Mouse (Mus musculus) monocyte, adult 2 months (primary cell): ENCODE results near the gene Grtp1.

ENCODE experiments used
- DNase-seq, 2 experiments: peaks; one replicate each; pipeline ENCODE4 v3.0.0; 2022; ENCODE audit warnings: low spot score in 2 of 2, low read depth in 1 of 2

The Grtp1 gene

DNA sequence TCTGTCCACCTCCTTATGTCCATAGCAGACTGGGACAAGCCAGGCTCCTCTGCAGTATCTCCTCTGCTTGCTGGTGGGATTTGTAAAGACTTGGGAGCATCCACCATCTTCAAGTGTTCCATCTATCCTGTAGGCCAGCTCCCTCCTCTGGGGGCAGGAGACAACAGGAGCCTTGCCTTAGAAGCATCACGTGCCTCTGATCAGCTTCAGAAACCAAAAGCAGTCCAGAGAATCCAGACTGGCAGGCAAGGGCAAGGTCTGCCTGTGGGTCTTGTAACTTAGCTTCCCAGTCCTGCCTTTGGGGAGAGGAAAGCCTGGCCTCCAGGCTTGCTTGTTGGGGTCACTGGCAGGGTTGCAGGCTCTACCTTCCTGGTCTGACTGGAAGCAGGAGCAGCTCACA, 24.8 kb downstream of the Grtp1 start:
- no peak for DNase-seq

DNA sequence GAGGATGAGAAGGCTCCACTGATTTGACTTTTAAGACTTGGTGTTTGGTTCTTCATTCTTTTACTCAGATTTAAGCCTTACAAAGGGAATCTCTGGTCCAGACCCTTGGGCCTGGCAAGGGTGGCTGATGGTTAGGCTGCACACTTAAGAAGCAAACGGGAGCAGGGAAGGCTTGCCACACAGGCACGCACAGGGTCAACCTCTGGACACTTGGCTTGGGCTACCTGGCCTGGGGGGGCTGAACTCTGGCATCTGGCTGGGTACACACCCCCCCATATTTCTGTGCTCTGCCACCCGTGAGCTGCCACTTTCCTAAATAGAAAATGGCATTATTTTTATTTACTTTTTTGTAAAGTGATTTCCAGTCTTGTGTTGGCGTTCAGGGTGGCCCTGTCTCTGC, 25.6 kb downstream of the Grtp1 start:
- no peak for DNase-seq

DNA sequence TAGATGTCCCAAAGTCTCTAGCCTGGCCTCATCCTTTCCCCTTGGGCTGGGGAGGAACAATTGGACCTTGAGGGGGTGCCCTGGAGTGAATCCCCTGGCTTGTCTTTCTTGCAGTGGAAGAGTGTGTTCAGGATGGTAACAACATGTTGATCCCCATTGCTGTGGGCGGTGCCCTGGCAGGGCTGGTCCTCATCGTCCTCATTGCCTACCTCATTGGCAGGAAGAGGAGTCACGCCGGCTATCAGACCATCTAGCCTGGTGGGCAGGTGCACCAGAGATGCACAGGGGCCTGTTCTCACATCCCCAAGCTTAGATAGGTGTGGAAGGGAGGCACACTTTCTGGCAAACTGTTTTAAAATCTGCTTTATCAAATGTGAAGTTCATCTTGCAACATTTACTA, 26.1 kb downstream of the Grtp1 start:
- no peak for DNase-seq

DNA sequence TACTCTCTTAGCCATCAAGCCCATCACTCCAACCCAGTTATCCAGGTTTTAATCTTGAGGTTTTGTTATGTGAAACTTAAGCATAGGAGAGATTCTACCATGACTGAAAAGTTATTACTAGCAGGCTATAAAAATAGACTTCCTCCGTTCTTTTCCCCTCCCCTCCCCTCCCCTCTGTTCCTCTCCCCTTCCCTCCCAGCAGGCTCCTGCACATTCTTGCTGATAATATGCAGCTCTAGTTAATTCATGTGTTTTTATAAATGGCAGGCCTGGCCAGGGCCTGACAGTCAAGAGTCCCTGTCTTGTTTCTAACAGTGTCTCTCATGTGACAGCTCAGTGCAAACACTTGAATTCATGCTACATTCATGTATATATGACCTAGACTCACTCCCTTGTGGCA, 29.9 kb downstream of the Grtp1 start:
- DNase-seq, result no peak

DNA sequence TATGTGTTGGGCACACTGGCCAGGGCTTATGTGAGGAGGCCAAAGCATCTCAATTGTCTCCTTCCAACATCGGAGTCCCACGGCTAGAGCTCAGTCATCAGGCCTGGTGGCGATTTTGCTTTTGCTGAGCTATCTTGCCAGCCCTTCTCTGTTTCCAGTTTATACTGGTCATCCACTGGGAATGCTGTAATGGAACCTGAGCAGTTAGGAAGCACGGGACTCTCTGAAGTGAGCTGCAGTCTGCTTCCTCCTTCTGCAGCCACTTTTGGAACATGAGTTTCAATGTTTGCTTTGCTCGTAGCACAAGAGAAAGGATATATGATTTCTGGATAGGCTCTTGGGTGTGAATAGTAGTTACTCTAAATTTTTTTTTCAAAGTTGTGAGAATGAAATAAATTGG, 36.1 kb downstream of the Grtp1 start:
- no peak for DNase-seq

DNA sequence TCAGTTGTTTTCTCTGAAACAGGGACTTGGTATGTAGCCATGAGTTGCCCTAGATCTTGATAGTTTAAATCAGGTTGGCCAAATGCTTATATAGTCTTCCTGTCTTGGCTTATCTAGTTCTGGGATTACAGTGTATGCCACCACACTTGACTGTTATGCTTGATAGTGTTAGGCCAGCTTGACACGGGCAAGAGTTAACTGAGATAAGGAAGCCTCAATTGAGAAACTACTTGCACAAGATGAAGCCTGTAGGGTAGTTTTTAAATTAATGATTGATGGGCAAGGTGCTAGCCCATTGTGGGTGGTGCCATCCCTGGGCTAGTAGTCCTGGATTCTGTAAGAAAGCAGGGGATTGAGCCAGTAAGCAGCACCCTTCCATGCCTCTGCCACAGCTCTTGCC, 36.9 kb downstream of the Grtp1 start:
- no peak for DNase-seq

DNA sequence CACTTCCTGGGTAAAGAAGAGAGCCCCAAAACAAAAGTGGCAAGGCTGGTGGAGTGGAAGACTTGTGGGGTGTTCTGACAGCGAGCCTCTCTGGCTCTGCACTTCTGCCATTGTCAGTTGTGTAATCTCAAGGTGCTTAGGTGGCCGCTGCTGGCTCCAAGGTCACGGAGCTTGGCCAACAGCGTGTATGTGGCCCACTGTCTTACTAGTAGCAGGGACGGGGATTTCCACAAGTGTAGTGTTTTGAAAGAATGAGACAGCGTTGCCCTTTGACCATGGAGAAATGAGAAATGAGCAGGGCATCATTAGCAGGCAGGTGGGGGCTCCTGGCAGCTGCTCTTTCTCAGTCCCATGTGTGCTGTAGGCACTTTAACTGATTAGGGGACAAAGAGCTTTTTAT, 38.3 kb downstream of the Grtp1 start:
- DNase-seq, result peak in 1 of 2 experiments; percentile 53

DNA sequence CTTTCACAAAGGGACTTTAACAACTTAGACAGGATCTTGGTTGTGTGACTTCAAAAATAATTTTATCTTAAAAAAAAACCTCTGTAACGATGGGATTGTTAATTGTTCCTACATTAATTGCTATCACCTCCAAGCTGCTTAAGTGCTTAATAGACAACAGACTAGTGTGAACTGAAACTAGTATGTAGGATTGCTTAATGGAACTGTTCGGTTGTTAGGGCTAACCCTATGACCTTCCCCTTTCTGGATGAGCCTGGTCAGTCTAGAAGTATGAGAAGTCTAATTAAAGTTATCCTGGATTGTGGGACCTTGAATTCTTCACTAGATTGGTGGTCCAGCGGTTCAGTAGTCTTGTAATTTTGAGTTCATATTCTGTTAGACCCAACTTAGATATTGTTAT, 39.7 kb downstream of the Grtp1 start:
- DNase-seq, result peak in 1 of 2 experiments; percentile 9

DNA sequence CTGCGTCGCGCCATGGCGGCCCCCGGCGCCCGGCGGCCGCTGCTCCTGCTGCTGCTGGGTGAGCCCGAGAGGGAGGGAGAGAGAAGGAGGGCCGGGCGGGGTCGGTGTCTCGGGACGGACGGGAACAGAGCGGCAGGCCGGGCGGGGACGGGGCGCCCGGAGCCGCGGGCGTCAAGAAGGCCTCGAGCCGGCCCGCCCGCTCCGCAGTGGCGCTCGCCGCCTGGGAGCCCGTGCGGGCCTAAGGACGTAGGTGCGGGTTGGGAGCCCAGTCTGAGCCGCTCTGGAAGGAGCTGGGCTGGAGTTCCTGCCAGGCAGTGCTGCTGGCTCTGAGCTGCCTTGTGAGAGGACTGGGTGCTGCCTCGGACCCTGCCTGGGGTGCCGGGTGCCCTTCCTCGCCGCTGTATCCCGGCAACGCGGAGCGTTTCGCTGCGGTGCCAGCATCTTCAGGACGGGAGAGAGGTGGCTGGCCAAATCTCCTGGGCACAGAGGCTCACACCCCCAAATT, 41.0 kb downstream of the Grtp1 start:
- DNase-seq, result no peak

DNA sequence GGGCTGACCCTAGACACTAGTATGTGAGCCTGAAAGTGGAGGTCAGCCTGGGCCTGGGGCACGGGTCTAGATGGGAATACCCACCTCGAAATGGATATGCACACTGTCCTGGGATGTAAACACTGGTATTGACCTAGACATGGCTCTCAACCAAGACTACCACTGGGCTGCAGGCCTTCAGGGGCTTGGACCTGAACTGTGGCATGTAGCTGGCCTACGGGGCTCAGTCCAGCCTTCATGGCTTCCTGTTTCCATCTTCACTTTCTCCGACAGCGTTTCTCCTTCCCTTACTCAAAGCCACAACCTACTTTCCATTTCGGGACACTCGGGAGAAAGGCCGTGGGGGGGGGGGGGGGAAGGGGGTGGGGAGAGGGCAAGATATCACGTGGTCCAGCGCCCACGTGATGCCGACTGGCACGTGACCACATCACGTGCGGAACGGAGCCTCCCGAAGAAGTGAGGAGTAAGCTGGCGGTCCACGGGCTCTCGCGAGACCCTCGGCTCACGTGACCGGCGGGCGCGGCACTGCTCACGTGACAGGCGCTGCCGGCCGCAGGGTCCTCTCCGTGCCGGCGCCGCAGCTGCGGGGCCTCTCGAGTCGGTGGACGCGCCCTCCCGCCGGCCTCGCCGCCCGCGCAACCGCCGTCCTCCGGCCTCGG, 41.6 kb downstream of the Grtp1 start, which contains the start of gene Lamp1:
Lamp1 (plus strand) TSS at position 444 of the 659 bp plus-strand sequence.
- DNase-seq, result peak; percentile 89 to 95

DNA sequence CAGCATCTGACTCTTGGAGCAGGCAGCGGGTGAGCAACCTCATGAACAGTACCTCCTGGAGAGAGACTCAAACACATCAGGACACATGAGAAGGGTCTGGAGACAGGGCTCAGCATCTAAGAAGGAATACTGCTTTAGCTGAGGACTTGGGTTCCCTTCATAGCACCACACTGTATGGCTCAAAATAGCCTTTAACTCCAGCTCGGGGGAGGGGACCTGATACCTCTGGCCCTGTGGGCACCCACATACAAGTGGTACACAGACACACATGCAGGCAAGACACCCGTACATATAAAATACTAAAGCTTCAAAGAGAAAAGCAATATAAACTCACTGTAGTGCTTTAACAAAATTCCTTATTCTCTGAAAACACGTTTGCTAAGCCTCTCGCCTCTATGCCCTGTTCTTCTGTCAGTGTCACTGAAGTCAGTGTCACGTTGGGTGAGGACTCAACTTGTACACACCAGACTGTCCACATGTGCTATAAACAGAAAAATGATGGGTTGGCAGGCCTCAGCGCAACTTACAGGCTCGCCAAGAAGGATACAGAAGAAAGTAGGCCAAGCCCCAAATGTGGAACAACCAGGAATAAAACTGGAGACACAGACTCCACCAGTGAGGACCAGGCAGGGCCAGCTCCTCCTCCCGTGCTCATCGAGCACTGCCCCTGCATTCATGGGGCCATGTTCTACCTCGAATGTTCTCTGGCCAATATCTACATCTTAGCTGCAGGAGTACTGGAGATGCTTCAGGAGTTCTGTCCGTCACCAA, 43.9 kb downstream of the Grtp1 start:
- no peak for DNase-seq

DNA sequence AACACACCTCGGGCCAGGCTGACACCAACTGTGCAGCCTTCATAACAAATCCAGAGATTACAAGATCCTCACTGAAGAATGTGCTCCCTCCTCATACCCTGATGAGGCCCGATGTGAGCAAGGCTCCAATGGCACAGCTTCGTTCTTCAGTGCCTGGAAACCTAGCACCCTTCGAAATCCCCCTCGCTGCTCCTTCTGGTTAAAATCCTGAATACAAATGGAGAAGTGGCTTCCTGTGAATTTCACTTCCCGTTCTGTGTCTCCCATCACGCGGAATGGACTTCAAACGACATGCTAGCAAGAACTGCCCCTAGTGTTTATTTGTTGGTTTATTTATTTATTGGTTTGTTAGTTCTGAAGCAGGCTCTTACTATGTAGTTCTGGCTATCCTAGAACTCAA, 45.1 kb downstream of the Grtp1 start:
- peak; percentile 54 to 69 for DNase-seq

DNA sequence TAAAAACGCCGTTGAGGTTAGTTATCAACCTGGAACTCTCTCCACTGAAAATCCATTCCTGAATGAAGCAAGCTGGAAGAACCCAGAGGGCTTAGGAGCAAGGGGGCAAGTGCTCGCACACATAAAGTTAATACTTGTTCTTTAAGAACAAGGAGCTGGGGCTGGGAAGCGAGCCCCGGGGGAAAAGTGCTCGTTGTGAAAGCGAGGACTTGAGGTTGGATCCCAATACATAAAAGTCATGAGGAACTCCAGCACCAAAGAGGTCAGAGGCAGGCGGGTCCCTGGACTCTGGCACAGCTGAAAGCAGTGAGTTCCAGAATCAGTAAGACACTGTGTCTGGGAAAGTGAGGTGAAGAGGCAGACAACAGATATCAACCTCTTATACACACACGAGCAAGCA, 46.3 kb downstream of the Grtp1 start:
- DNase-seq, result no peak

DNA sequence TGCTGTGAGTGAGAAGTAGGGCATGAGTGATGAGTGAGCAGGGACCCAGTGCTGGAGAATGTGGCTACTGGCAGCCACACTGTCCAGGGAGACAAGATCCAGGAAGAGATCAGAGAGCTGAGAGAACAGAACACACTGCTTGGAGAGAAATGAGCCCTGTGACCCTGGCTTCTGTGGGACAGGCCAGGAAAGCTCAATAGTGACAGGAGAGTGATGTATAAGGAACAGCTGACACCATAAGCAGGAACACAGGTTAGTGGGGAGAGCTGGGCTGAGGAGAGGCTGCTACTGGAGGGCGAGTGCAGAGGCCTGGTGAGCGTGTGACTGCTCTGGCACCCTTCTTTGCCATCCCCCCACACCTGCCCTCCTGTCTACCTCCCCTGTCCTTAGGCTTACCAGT, 49.5 kb downstream of the Grtp1 start:
- DNase-seq, result no peak

DNA sequence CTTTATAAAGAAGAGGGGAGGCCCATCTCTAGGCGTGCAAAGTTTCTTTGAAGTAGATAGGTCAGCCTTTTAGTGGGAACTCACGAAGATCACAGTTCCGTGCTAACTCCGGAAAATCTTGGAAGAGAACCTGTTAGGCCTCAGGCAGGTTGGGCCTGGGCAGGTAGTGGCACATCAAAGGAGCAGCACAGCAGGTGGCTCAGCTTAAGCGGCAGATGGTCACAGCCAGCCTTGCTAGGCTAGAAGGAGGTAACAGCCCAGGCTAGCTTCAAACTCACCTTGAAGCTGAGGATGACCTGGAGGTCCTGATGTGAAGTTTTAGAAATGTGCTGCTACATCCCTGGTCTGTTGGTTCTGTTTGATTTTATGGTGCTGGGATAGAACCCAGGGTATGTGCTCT, 50.6 kb downstream of the Grtp1 start:
- no peak for DNase-seq

DNA sequence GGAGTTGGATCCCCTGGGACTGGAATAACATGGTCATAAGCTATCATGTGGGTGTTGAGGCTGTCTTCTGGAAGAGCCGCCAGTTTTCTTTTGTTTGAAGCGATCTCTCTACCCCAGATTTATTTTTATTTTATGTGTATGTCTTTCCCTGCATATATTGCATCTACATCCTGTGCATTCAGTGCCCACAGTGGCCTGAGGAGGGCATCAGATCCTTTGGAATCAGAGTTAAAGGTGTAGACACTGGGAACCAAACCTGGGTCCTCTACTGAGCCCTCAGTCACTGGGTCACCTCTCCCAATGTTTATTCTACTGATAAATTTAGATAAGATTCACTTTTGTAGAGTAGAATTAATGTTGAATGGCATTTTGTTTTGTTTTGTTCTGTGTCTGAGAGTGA, 51.1 kb downstream of the Grtp1 start:
- no peak for DNase-seq

DNA sequence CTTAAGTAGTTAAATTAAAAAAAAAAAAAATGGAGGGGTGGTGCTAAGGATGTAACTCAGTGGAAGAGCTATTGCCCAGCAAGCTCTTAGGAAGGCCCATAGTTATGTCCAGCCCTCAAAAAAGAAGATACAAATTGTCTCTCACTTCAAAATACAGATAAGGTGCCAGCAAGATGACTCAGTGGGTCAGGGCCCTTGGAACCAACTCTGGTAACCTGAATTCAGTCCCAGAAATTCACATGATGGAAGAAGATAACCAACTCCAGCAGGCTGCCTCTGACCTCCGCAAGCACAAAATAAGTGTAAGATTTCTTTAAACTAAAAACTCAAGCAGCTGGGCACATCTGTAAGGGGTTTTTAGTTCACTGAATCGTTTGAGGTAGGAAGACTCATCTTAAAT, 51.9 kb downstream of the Grtp1 start:
- no peak for DNase-seq

DNA sequence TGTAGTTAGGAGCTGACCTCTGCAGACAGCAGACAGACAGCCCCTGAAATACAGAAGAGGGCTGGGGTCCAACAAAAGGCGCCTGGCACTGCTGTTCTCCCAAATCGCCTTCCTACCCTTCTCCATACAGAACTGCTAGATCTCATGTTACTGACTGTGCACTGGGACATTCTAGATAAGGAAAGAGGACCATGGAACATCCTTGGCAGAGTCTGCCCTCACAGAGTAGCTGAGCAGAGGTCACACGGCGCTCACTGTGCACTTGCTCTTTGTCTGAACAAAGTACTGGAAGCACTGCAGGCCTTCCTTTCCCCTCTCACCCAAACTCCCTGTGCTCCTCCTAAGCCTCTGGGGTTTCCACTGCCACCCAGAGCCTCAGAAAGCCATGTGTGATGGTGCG, 58.7 kb downstream of the Grtp1 start:
- no peak for DNase-seq

DNA sequence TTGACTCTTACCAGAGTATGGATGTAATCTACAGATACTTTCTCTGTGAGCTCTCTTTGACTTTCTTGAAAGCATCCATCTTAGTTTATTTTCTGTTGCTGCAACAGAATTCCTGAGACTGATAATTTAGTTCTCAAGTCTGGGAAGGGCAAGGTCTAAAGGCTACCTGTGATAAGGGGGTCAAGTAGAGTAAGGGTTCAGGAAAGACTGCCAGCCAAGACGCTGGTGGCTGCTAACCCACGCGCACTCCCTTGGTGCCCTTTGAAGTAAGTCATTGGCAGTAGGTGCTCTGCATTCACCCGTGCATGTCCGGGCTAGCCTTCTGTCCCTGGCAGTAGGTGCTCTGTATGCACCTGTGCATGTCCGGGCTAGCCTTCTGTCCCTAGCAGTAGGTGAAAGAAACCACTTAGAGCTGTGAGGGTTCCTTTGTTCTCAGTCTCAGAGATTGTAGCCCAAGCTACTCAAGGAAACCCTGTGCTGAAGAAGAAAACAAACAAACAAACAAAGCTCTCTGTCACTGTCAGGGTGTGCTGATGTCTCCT, 60.7 kb downstream of the Grtp1 start:
- no peak for DNase-seq

DNA sequence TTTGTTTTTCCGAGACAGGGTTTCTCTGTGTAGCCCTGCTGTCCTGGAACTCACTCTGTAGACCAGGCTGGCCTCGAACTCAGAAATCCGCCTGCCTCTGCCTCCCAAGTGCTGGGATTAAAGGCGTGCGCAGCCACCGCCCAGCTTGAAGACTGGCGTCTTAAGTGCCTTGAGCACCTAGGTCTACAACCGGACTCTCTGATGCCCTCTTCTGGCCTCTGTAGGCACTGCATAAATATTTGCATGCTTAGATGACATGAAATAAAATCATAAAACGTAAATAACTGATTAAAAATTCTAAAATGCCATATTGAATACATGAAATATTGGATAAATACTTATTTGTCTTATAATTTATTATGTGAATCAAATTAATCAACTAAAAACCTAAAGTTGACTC, 68.2 kb downstream of the Grtp1 start:
- DNase-seq, result peak; percentile 22 to 26

DNA sequence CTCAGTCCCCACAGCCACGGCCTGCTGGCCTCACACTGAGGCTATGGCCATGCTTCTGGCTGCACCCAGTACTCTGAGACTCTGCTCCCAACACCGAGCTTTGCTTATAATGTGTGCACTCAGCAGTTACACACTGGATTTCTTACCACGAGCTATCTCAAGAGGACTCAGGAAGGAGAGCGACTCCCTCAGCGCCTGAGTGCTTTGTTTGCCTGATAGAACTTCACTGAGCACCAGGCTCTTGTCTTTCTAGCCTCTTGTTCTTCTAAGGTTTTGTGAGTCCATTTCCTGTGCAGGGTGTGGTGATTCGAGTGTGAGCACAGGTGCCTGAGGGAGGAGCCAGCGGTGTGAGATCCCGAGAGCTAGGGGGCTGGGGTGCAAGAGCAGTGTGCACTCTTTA, 75.5 kb downstream of the Grtp1 start:
- DNase-seq, result no peak

DNA sequence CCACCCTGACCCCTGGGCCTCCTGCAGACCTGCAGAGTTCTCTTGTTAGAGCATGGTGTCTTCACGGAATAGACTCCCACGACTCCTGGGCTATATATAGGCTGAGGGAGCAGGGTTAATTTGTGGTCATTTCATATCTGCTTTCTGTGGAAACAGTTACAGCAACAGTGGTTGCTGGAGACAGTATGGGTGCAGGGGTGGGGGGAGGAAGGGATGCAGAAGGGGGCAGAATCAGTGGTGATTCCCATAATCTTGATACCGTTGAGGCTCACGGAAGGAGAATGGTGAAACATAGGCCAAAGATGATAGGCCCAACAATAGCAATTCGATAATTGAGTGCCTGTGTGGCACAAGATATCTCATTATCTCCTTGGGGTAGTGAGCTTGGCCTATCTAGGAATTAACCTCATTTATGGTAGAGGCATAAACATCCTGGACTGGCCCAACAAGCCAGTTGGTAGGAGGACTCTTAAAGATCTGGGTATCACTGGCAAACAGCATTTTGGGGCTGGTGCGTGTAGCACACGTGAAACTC, 77.5 kb downstream of the Grtp1 start:
- no peak for DNase-seq
